Mouse (Mus musculus): ENCODE results near the gene Utp6. TPM values are rescaled to one million over a fixed set of nuclear protein-coding genes. Genes with fewer than 3 reads are reported as not detected.

Utp6 gene
- polyA plus RNA-seq, 1 experiment = 27.5 TPM

GRCm38 (mm10) chr11:79884784-79885183 is 77.4 kb downstream of the Utp6 start:
- H3K27ac ChIP-seq (ENCODE audit: control insufficient read depth, insufficient read depth, low read depth, low read length, poor library complexity) = no peak overlapping the region
- TF ChIP-seq CTCF (IDR thresholded peaks at IDR 0.05; ENCODE audit: control insufficient read depth, insufficient read depth, low read length) (no peak), POLR2A (IDR thresholded peaks at IDR 0.05; ENCODE audit: borderline replicate concordance, control insufficient read depth, low read depth, low read length) (no peak)
- 79% methylated on average over 6 of the region's 6 CpGs for WGBS
- H3K4me1 ChIP-seq (ENCODE audit: control insufficient read depth, insufficient read depth, low read length) = no peaks in the 10 kb centered on the region
- no peak overlapping the region for H3K4me3 ChIP-seq (replicated peaks; ENCODE audit: control insufficient read depth, low read depth, low read length)

Other genes with a start within 250 kb of the Utp6 start
- 38.7 and 39.0 TPM in 2 replicates for gene Suz12, start 30.7 kb upstream of the Utp6 start, polyA plus RNA-seq (2011; ENCODE audit: insufficient read depth, insufficient read length, low replicate concordance, missing spikeins)
- gene Crlf3, start 118.6 kb upstream of the Utp6 start, polyA plus RNA-seq (2011; ENCODE audit: insufficient read depth, insufficient read length, low replicate concordance, missing spikeins) = 35.5 and 47.8 TPM in 2 replicates
- gene Atad5, start 127.0 kb upstream of the Utp6 start, polyA plus RNA-seq (2011; ENCODE audit: insufficient read depth, insufficient read length, low replicate concordance, missing spikeins) = 19.4 and 23.1 TPM in 2 replicates
- 2.0 and 5.3 TPM in 2 replicates for gene Tefm, start 179.8 kb upstream of the Utp6 start, polyA plus RNA-seq (2011; ENCODE audit: insufficient read depth, insufficient read length, low replicate concordance, missing spikeins)
- gene Adap2, start 191.7 kb upstream of the Utp6 start, polyA plus RNA-seq (2011; ENCODE audit: insufficient read depth, insufficient read length, low replicate concordance, missing spikeins) = 2.5 and 4.8 TPM in 2 replicates
- 2.3 and 6.0 TPM in 2 replicates for gene Rnf135, start 221.5 kb upstream of the Utp6 start, polyA plus RNA-seq (2011; ENCODE audit: insufficient read depth, insufficient read length, low replicate concordance, missing spikeins)
- 10.1 and 15.5 TPM in 2 replicates for gene Rhot1, start 246.6 kb upstream of the Utp6 start, polyA plus RNA-seq (2011; ENCODE audit: insufficient read depth, insufficient read length, low replicate concordance, missing spikeins)

Measured in bone marrow, adult 2 months (tissue).